21 mouse cellular contexts compared by ENCODE assay signal in genomic region chr7:121533639-121534038, GRCm38 (mm10).
DNase-seq lines count a peak whose midpoint lies in the region; ATAC-seq and TF ChIP-seq lines count a peak whose summit lies in the region.
"Had no signal": no experiment of that assay in that cellular context is flagged by ENCODE, and none has a peak within 500 bp of the region (broad histone marks: within the 10 kb centered on the region; RNA-seq: fewer than 3 reads in every experiment).

No protein-coding gene starts in this region.

- no peak overlapping the region for H3K4me2 ChIP-seq in hindbrain, postnatal 0 days (ENCODE audit: low read depth, low read length)
- no peak overlapping the region for H3K4me2 ChIP-seq in hindbrain, embryonic 16.5 days (ENCODE audit: low read length)
- H3K4me2 ChIP-seq: embryonic facial prominence, embryonic 13.5 days; forebrain, embryonic 13.5 days; heart, embryonic 11.5 days; hindbrain, embryonic 12.5 days; hindbrain, embryonic 15.5 days had no signal

- WGBS in hindbrain, postnatal 0 days = 75% methylated on average over 6 of the region's 6 CpGs
- WGBS in hindbrain, embryonic 16.5 days = 77% methylated on average over 6 of the region's 6 CpGs

- no peaks in the 10 kb centered on the region for H3K9me3 ChIP-seq in hindbrain, postnatal 0 days (ENCODE audit: low read length)
- H3K9me3 ChIP-seq in hindbrain, embryonic 16.5 days (ENCODE audit: control insufficient read depth, low read length) = no peaks in the 10 kb centered on the region
- H3K9me3 ChIP-seq: embryonic facial prominence, embryonic 10.5 days; embryonic facial prominence, embryonic 13.5 days; forebrain, embryonic 10.5 days; forebrain, embryonic 13.5 days; hindbrain, embryonic 12.5 days; hindbrain, embryonic 15.5 days had no signal

- H3K9ac ChIP-seq in hindbrain, postnatal 0 days (replicated peaks; ENCODE audit: low read length) = no peak overlapping the region
- no peak overlapping the region for H3K9ac ChIP-seq in hindbrain, embryonic 16.5 days (ENCODE audit: low read depth, low read length)
- H3K9ac ChIP-seq: embryonic facial prominence, embryonic 13.5 days; forebrain, embryonic 13.5 days; hindbrain, embryonic 12.5 days; hindbrain, embryonic 15.5 days had no signal

- no peak overlapping the region for H3K4me3 ChIP-seq in hindbrain, postnatal 0 days (ENCODE audit: low read length)
- H3K4me3 ChIP-seq in hindbrain, embryonic 16.5 days (ENCODE audit: low read length) = no peak overlapping the region
- H3K4me3 ChIP-seq: embryonic facial prominence, embryonic 10.5 days; embryonic facial prominence, embryonic 13.5 days; forebrain, embryonic 10.5 days; forebrain, embryonic 13.5 days; heart, adult 2 months; hindbrain, embryonic 12.5 days; hindbrain, embryonic 15.5 days had no signal

- DNase-seq in hindbrain, postnatal 0 days (ENCODE audit: low spot score) = peak; percentile 14
- peak; percentile 12 to 48 for DNase-seq in left cerebral cortex, postnatal 14 days (ENCODE audit: low spot score in 2 of 2)
- no peak for DNase-seq in left cerebral cortex, postnatal 4 days
- DNase-seq in brain, adult 2 months (ENCODE audit: low read depth, low spot score) = peak; percentile 63
- DNase-seq: adrenal gland, adult 2 months; adrenal gland, postnatal 14 days; embryo, embryonic 11 days; gastrocnemius, postnatal 25 days; heart, adult 2 months had no signal

- intact Hi-C loops in left cerebral cortex, postnatal 14 days (cut with DNase I) = loop anchor here (5.0 to 10.0 kb wide), 2 partner anchors 36 to 139 kb away; partner anchors contain the start of gene Hs3st2
- intact Hi-C loops in left cerebral cortex, postnatal 4 days (cut with DNase I) = no loop called here

- no peaks in the 10 kb centered on the region for H3K36me3 ChIP-seq in hindbrain, postnatal 0 days (ENCODE audit: insufficient read depth, low read length)
- no peaks in the 10 kb centered on the region for H3K36me3 ChIP-seq in hindbrain, embryonic 16.5 days (ENCODE audit: control insufficient read depth, insufficient read depth, low read length)
- H3K36me3 ChIP-seq: embryonic facial prominence, embryonic 10.5 days; embryonic facial prominence, embryonic 13.5 days; forebrain, embryonic 10.5 days; hindbrain, embryonic 12.5 days; hindbrain, embryonic 15.5 days had no signal

- H3K27me3 ChIP-seq in hindbrain, postnatal 0 days (ENCODE audit: insufficient read depth, low read length) = no peaks in the 10 kb centered on the region
- no peaks in the 10 kb centered on the region for H3K27me3 ChIP-seq in hindbrain, embryonic 16.5 days (replicated peaks; ENCODE audit: control insufficient read depth, insufficient read depth, low read length)
- H3K27me3 ChIP-seq: embryonic facial prominence, embryonic 13.5 days; forebrain, embryonic 13.5 days; hindbrain, embryonic 12.5 days; hindbrain, embryonic 15.5 days had no signal

- no peak for TF ChIP-seq CTCF in hindbrain, postnatal 0 days (IDR thresholded peaks at IDR 0.05; ENCODE audit: low read depth)

- no peak for ATAC-seq in hindbrain, postnatal 0 days
- no peak for ATAC-seq in hindbrain, embryonic 16.5 days
- no peak for ATAC-seq in erythroblast, adult 5-6 weeks (replicated peaks; ENCODE audit: low FRiP score, poor library complexity, severe bottlenecking)
- ATAC-seq: CD4-positive, CD25-positive, alpha-beta regulatory T cell, adult 4 months; forebrain, embryonic 13.5 days; forebrain, embryonic 16.5 days; inflammation-experienced regulatory T-cells, adult 6 months had no signal

- no peak overlapping the region for H3K27ac ChIP-seq in hindbrain, postnatal 0 days
- no peak overlapping the region for H3K27ac ChIP-seq in hindbrain, embryonic 16.5 days (ENCODE audit: low read depth, low read length)
- H3K27ac ChIP-seq: embryonic facial prominence, embryonic 10.5 days; embryonic facial prominence, embryonic 13.5 days; forebrain, embryonic 10.5 days; forebrain, embryonic 13.5 days; heart, adult 2 months; hindbrain, embryonic 12.5 days; hindbrain, embryonic 15.5 days had no signal

- H3K4me1 ChIP-seq in hindbrain, postnatal 0 days (ENCODE audit: insufficient read depth, low read length) = no peaks in the 10 kb centered on the region
- H3K4me1 ChIP-seq in hindbrain, embryonic 16.5 days (ENCODE audit: control insufficient read depth, insufficient read depth, low read depth, low read length) = no peaks in the 10 kb centered on the region
- H3K4me1 ChIP-seq: embryonic facial prominence, embryonic 10.5 days; embryonic facial prominence, embryonic 13.5 days; forebrain, embryonic 10.5 days; forebrain, embryonic 13.5 days; hindbrain, embryonic 12.5 days; hindbrain, embryonic 15.5 days had no signal
